Mouse (Mus musculus) stomach, embryonic 14.5 days (tissue): ENCODE results near the gene Cers6. TPM values are rescaled to one million over a fixed set of nuclear protein-coding genes. Genes with fewer than 3 reads are reported as not detected.

Experiments used
- ATAC-seq: fragments of 200-750 bp; cut with Nextera tagmentation; 2 replicates; pipeline ENCODE4 v1.8.0; 2017; ENCODE audit warnings: low read depth, moderate TSS enrichment; ENCODE audit not compliant: insufficient number of reproducible peaks, insufficient read depth, low FRiP score
- H3K27ac ChIP-seq: fragments of 300-500 bp; sonication (generic); 2 replicates; pipeline ENCODE4 v1.5.1; 2014; ENCODE audit warnings: mild to moderate bottlenecking, low read length, moderate library complexity, mixed read lengths
- H3K27me3 ChIP-seq: fragments of 300-500 bp; sonication (generic); 2 replicates; pipeline ENCODE4 v1.6.1; 2014; ENCODE audit warnings: low read length, control low read depth, mixed read lengths; ENCODE audit not compliant: control insufficient read depth, insufficient read depth
- H3K36me3 ChIP-seq: fragments of 300-500 bp; sonication (generic); 2 replicates; pipeline ENCODE4 v1.6.1; 2014; ENCODE audit warnings: mild to moderate bottlenecking, control low read depth, low read length, moderate library complexity, mixed read lengths; ENCODE audit not compliant: control insufficient read depth, insufficient read depth
- H3K4me1 ChIP-seq: fragments of 300-500 bp; sonication (generic); 2 replicates; pipeline ENCODE4 v1.6.1; 2014; ENCODE audit warnings: low read length, control low read depth, mixed read lengths; ENCODE audit not compliant: control insufficient read depth, insufficient read depth
- H3K4me2 ChIP-seq: fragments of 300-500 bp; sonication (generic); replicated peaks from 2 replicates; pipeline ENCODE4 v1.6.1; 2014; ENCODE audit warnings: low read depth, low read length, control low read depth
- H3K4me3 ChIP-seq: fragments of 300-500 bp; sonication (generic); 2 replicates; pipeline ENCODE4 v1.5.1; 2014; ENCODE audit warnings: low read depth, low read length, control low read depth
- H3K9ac ChIP-seq: fragments of 300-500 bp; sonication (generic); replicated peaks from 2 replicates; pipeline ENCODE4 v1.6.1; 2014; ENCODE audit warnings: low read depth, mild to moderate bottlenecking, control low read depth, low read length, moderate library complexity, mixed read lengths
- H3K9me3 ChIP-seq: fragments of 300-500 bp; sonication (generic); 2 replicates; pipeline ENCODE4 v1.6.1; 2016; ENCODE audit warnings: low read depth, low read length, control low read depth; ENCODE audit not compliant: control insufficient read depth
- WGBS: fragments of 180-500 bp; shearing (Covaris S2); extraction: QIAGEN DNeasy Blood & Tissue Kit; methylation state at CpG from one replicate; pipeline ENCODE4 v1.1.7; 2014; 5-methylcytosine and 5-hydroxymethylcytosine counted together
- polyA plus RNA-seq: library from polyadenylated mRNA; unstranded; fragments of >200 nt; fragmentation: Nextera tagmentation; extraction: Ambion mirVana; gene quantifications from 2 replicates; pipeline ENCODE4 v1.2.1, GENCODE M21; 2014

The Cers6 gene
- polyA plus RNA-seq, 1 experiment from 2014 or later, result 37.5 TPM

- H3K4me1 ChIP-seq, result peaks cover 10% of the 10 kb centered on the region; the same call in 1 of the 2 replicates
- WGBS, result 88% methylated on average over 3 of the region's 3 CpGs
Observed at GRCm38 (mm10) chr2:68937833-68938232, 76.6 kb downstream of the Cers6 start.

DNA sequence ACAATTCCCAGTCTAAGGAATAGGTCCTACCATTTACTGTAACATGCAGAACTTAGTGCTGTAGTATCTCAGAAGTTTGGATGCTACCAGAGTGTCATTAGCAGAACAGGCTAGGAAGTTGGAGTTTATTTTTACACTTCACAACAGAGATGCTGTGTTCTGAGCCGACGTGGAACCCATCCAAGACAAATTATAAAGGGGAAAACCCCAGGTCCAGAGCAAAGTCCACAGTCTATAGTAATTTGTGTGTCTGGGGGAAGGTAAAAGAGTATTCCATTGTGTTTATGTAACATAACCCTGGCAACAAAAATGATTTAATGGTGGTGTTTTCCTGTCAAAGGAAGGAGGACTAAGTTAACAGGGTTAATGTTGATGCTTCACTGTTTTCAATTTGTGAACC, 83.7 kb downstream of the Cers6 start:
- H3K9ac ChIP-seq, result no peak overlapping the region
- no peaks in the 10 kb centered on the region for H3K4me1 ChIP-seq
- no peaks in the 10 kb centered on the region for H3K27me3 ChIP-seq
- no peaks in the 10 kb centered on the region; the same call in 1 of the 2 replicates for H3K36me3 ChIP-seq
- H3K9me3 ChIP-seq, result no peaks in the 10 kb centered on the region
- ATAC-seq, result no peak
- H3K4me3 ChIP-seq, result no peak overlapping the region
- 66% methylated on average over 2 of the region's 2 CpGs for WGBS
- no peak overlapping the region for H3K27ac ChIP-seq
- no peak overlapping the region for H3K4me2 ChIP-seq

More at GRCm38 (mm10) chr2:68937833-68938232, 76.6 kb downstream of the Cers6 start:
- Histone ChIP-seq H3K27ac (no peak overlapping the region), H3K4me2 (no peak overlapping the region), H3K36me3 (no peaks in the 10 kb centered on the region), H3K9ac (no peak overlapping the region), H3K4me3 (no peak overlapping the region), H3K27me3 (no peaks in the 10 kb centered on the region), H3K9me3 (no peaks in the 10 kb centered on the region)
- no peak for ATAC-seq

GRCm38 (mm10) chr2:68945976-68946375, 84.7 kb downstream of the Cers6 start:
- Histone ChIP-seq H3K9me3 (no peaks in the 10 kb centered on the region; the same call in 1 of the 2 replicates), H3K9ac (no peak overlapping the region), H3K36me3 (no peaks in the 10 kb centered on the region; the same call in 1 of the 2 replicates), H3K27ac (no peak overlapping the region), H3K27me3 (no peaks in the 10 kb centered on the region), H3K4me2 (no peak overlapping the region), H3K4me3 (no peak overlapping the region), H3K4me1 (no peaks in the 10 kb centered on the region)
- ATAC-seq, result no peak
- 81% methylated on average over 2 of the region's 2 CpGs for WGBS

DNA sequence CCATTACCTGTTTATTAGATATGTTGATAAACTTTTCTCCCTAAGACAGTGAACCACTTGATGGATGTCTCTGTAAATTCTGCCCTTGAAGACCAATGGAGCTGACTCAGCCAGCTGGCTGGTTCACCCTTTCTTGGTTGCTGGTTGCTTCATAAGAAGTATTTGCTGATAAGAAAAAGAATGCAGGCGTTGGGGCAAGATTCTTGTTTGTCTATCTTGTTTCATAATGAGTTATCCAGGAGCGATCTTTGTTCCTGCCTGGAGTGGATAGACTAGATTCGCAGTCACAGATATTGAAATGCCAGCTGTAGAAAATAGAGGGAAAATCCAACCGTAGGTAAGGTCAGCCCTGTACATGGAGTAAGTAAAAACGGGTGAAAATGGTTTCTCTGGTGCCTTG, 85.6 kb downstream of the Cers6 start:
- H3K27me3 ChIP-seq, result no peaks in the 10 kb centered on the region
- H3K4me2 ChIP-seq, result no peak overlapping the region
- no peak overlapping the region for H3K27ac ChIP-seq
- ATAC-seq, result no peak
- H3K9me3 ChIP-seq, result peaks cover 3% of the 10 kb centered on the region; the same call in 1 of the 2 replicates
- no peaks in the 10 kb centered on the region for H3K4me1 ChIP-seq
- no peaks in the 10 kb centered on the region; the same call in 1 of the 2 replicates for H3K36me3 ChIP-seq
- 83% methylated on average over 5 of the region's 5 CpGs for WGBS
- H3K4me3 ChIP-seq, result no peak overlapping the region
- no peak overlapping the region for H3K9ac ChIP-seq

GRCm38 (mm10) chr2:68949137-68949536, 87.9 kb downstream of the Cers6 start:
- Histone ChIP-seq H3K9ac (no peak overlapping the region), H3K9me3 (peaks cover 3% of the 10 kb centered on the region; the same call in 1 of the 2 replicates), H3K36me3 (no peaks in the 10 kb centered on the region; the same call in 1 of the 2 replicates), H3K4me2 (no peak overlapping the region), H3K4me3 (no peak overlapping the region), H3K27me3 (no peaks in the 10 kb centered on the region), H3K4me1 (no peaks in the 10 kb centered on the region), H3K27ac (no peak overlapping the region)
- WGBS, result 93% methylated on average over 2 of the region's 2 CpGs
- no peak for ATAC-seq

- Histone ChIP-seq H3K9me3 (peaks cover 3% of the 10 kb centered on the region; the same call in 1 of the 2 replicates), H3K4me3 (no peak overlapping the region), H3K27ac (no peak overlapping the region), H3K27me3 (no peaks in the 10 kb centered on the region), H3K4me2 (no peak overlapping the region), H3K4me1 (no peaks in the 10 kb centered on the region), H3K36me3 (no peaks in the 10 kb centered on the region; the same call in 1 of the 2 replicates), H3K9ac (no peak overlapping the region)
- WGBS, result 72% methylated on average over 5 of the region's 5 CpGs
- no peak for ATAC-seq
Observed at GRCm38 (mm10) chr2:68949728-68950127, 88.5 kb downstream of the Cers6 start.

- no peak for ATAC-seq
- 95% methylated on average over 3 of the region's 3 CpGs for WGBS
Observed at GRCm38 (mm10) chr2:68951706-68952105, 90.5 kb downstream of the Cers6 start.

DNA sequence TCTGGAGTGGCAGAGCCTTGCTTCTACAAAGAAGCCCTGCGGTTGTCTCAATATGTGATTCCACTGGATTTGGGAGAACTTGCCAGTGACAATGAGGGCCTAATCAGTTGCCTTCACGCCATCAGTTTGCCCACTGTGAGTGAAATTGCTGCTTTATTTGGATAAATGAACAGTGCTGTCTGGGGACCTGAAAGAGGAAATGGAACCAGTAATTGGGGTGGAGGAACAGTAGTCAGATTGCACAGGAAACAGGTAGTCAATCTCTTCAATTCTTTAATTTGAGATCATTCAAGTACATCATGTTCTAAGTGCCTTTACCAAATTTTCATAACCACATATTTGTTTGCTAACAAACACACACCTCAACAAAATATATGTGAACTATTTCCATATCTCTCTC, 92.4 kb downstream of the Cers6 start:
- Histone ChIP-seq H3K4me2 (no peak overlapping the region), H3K27me3 (no peaks in the 10 kb centered on the region), H3K9me3 (peaks cover 3% of the 10 kb centered on the region; the same call in 1 of the 2 replicates), H3K4me1 (no peaks in the 10 kb centered on the region), H3K36me3 (no peaks in the 10 kb centered on the region), H3K27ac (no peak overlapping the region), H3K9ac (no peak overlapping the region), H3K4me3 (no peak overlapping the region)
- WGBS, result 84% methylated on average over 2 of the region's 2 CpGs
- no peak for ATAC-seq

More at GRCm38 (mm10) chr2:68951706-68952105, 90.5 kb downstream of the Cers6 start:
- no peak overlapping the region for H3K27ac ChIP-seq
- H3K9ac ChIP-seq, result no peak overlapping the region
- H3K36me3 ChIP-seq, result no peaks in the 10 kb centered on the region; the same call in 1 of the 2 replicates
- no peaks in the 10 kb centered on the region for H3K27me3 ChIP-seq
- no peaks in the 10 kb centered on the region for H3K4me1 ChIP-seq
- peaks cover 3% of the 10 kb centered on the region; the same call in 1 of the 2 replicates for H3K9me3 ChIP-seq
- H3K4me3 ChIP-seq, result no peak overlapping the region
- H3K4me2 ChIP-seq, result no peak overlapping the region

DNA sequence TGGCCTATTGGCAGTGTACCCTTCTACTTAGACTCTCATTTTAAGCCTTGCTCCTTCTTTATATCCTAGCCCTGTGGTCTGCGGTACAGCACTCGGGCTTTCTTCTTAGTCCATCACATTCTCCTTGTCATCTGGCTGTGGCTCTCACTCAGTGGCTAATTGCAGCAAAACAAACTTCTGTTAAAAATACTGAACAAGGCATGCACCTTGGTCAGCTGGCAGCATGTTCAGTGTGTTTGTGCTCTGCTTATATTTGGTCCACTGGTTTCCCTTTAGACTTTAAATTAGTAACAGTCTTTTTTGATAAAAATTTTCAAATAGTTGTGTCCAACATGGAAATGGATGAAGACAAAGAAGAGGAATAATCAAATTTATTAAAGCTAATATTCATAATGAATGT, 94.3 kb downstream of the Cers6 start:
- H3K9ac ChIP-seq, result no peak overlapping the region
- H3K27me3 ChIP-seq, result no peaks in the 10 kb centered on the region
- no peak overlapping the region for H3K4me2 ChIP-seq
- no peak overlapping the region for H3K4me3 ChIP-seq
- H3K27ac ChIP-seq, result no peak overlapping the region
- no peak for ATAC-seq
- no peaks in the 10 kb centered on the region for H3K36me3 ChIP-seq
- H3K4me1 ChIP-seq, result no peaks in the 10 kb centered on the region
- 94% methylated on average over 2 of the region's 2 CpGs for WGBS
- H3K9me3 ChIP-seq, result peaks cover 3% of the 10 kb centered on the region; the same call in 1 of the 2 replicates
